Mouse (Mus musculus): ENCODE measurements around the gene Ccdc113. TPM values are rescaled to one million over a fixed set of nuclear protein-coding genes. Genes with fewer than 3 reads are reported as not detected.

Gene Ccdc113
- total RNA-seq (2017), result not detected in 3 replicates

GRCm38 (mm10) chr8:95533584-95534387 is at the start of gene Ccdc113:
Gene Ccdc113 (plus strand): TSS chr8:95534085.
- ATAC-seq (replicated peaks; ENCODE audit: insufficient number of reproducible peaks, low FRiP score, low TSS enrichment, poor library complexity, severe bottlenecking), result peak; percentile 31

DNA sequence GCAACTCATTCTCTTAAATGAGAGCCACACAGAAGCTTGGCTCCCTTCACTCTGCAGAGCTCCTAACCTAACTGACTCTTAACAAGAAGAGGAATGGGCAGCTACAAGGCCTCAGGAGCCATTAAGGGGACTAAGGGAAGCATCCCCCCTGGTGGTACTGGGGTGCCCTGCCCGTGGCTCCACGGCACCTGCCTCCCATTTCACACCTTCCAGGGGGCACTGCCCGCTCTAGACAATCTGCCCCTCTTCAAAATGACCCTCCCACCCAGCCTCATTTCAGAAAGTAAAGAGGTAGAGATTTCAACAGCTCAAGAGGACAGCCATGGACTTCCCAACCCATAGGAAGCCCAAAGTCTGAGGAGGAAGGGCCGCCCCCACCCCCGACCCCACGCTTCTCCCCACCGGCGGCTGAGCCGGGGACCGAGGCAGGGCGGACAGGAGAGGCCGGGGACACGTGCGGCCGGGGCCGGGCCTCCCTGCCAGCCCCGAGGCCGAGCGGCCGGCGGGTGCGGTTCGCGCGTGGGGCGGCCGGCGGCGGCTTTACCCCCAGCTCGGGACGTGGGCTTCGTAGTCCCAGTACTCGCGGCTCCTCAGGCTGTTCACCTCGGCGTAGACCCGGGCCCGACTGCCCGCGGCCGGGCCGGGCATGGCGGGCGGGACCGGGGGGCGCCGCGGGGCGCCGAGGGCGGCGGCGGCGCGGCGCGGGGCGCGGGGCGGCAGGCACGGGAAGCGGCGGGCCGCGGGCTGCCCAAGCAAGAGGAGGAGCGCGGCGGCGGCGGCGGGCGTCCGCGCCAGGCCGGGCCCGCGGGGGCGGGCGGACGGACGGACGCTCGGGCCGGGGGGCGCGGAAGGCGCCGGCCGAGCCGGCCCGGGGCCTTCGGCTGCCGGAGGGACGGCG is 45.8 kb upstream of the Ccdc113 start:
- ATAC-seq (replicated peaks; ENCODE audit: insufficient number of reproducible peaks, low FRiP score, low TSS enrichment, poor library complexity, severe bottlenecking), result no peak

DNA sequence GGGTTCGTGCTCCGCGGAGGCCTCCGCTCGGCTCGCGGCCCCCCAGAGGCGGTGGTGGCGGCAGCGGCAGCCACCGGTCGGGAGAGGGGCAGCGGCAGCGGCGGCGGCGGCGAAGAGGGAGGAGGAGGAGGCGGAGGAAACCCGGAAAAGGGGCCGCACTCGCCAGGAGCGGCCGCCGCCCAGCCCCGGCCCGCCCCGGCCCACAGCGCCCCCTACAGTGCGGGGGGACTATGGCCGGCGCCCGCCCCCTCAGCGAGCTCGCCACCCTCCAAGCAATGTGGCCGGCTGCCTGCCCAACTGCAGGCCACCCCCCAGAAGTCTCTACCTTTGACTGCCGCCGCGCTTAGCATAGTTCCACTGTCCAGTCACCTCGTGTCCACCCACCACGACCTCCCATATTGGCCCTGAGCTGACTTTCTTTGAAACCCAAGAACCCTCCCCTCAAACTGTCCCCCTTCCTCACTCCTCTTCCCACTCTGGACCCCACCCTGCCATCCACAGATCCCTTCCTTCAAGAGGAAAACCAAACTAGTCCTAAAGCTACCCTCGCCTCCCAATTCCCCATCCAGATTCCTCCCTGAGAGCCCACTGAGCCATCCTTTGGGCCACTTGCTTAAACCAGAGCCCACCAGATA is 45.1 kb upstream of the Ccdc113 start:
- peak; percentile 74 for ATAC-seq (replicated peaks; ENCODE audit: insufficient number of reproducible peaks, low FRiP score, low TSS enrichment, poor library complexity, severe bottlenecking)

GRCm38 (mm10) chr8:95490006-95490405 is 43.9 kb upstream of the Ccdc113 start, which contains the start of gene Csnk2a2:
Gene Csnk2a2 (minus strand): TSS chr8:95490039.
- no peak for ATAC-seq (replicated peaks; ENCODE audit: insufficient number of reproducible peaks, low FRiP score, low TSS enrichment, poor library complexity, severe bottlenecking)

DNA sequence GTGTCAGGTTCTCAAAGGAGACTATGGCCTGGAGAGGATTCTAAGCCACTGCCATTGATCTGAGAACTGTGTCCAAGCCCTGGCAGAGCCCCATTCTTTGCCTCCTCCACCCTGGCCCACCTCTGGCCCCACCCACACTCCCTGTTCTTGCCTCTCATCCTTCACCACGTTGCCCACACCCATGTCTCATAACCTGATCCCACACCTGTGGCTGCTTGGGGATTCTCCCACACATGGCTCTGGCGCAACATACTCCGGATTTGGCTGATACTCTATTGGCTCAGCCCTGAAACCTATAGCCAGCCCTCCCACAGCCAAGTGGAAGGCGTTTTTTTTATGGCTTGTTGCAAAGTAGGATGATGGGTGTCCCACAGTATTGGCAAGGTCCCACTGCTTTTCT is 41.8 kb upstream of the Ccdc113 start:
- no peak for ATAC-seq (replicated peaks; ENCODE audit: insufficient number of reproducible peaks, low FRiP score, low TSS enrichment, poor library complexity, severe bottlenecking)

DNA sequence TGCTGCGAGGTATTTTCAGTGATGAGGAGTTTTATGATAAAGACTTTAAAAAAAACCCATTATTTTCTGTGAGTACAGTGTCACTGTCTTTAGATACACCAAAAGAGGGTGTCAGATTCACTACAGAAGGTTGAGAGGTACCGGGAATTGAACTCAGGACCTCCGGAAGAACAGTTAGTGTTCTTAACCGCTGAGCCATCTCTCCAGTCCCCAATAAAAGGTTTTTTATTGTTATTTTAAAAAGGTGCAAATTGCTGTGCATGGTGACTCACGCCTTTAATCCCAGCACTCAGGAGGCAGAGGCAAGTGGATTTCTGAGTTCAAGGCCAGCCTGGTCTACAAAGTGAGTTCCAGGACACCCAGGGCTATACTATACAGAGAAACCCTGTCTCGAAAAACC is 38.4 kb upstream of the Ccdc113 start:
- ATAC-seq (replicated peaks; ENCODE audit: insufficient number of reproducible peaks, low FRiP score, low TSS enrichment, poor library complexity, severe bottlenecking), result no peak

DNA sequence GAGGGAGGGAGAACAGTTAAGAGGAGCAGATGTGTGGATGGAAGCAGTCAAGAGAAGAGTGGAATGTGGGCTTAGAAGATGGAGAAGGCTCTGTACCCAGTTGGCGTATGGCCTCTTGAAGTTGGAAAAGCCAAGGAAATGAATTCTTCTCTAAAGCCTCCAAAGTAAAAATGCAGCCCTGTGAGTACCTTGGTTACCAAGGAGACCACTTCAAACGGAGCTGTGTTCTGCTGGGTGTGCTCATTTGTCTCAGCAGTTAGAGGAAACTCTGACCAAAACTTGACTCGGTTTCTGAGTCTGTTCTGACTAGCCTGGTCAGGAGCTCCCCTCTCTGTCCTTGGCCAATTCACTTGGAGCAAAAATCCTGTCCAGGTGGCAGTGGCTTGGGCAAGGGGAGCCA is 37.5 kb upstream of the Ccdc113 start:
- ATAC-seq (replicated peaks; ENCODE audit: insufficient number of reproducible peaks, low FRiP score, low TSS enrichment, poor library complexity, severe bottlenecking), result no peak

GRCm38 (mm10) chr8:95497821-95498220 is 36.1 kb upstream of the Ccdc113 start:
- ATAC-seq (replicated peaks; ENCODE audit: insufficient number of reproducible peaks, low FRiP score, low TSS enrichment, poor library complexity, severe bottlenecking), result no peak

DNA sequence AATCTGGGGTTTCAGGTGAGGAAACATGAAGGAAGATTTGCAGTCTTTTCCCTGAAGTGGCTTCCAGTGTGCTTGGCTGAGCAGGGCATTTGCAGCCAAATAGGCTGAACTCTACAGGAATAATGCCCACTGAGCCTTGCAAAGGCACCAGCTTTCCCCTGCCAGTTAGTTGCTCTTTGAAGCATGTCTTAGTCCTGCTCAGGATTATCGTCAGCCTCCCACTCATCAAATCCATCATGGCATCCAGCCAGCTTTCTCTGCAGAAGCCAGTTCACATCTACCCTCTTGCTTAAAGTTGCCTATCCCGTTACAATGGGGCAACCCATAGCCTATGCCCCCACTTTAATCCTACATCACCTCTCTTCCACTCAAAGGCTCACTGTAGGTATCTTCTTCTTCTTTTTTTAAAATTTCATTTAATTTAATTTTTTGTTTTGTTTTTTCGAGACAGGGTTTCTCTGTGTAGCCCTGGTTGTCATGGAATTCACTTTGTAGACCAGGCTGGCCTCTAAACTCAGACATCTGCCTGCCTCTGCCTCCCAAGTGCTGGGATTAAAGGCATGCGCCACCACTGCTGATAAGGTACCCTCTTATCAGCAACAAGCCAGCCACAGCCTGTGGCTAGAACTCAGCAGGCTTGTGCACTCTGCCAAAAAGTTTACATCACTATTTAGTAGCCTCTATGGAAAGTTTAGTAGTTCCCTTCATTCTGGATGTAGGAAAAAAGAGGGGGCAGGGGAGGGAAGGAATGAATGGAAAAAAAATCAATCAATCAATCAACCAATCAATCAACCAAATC is 34.4 kb upstream of the Ccdc113 start:
- ATAC-seq (replicated peaks; ENCODE audit: insufficient number of reproducible peaks, low FRiP score, low TSS enrichment, poor library complexity, severe bottlenecking), result no peak

DNA sequence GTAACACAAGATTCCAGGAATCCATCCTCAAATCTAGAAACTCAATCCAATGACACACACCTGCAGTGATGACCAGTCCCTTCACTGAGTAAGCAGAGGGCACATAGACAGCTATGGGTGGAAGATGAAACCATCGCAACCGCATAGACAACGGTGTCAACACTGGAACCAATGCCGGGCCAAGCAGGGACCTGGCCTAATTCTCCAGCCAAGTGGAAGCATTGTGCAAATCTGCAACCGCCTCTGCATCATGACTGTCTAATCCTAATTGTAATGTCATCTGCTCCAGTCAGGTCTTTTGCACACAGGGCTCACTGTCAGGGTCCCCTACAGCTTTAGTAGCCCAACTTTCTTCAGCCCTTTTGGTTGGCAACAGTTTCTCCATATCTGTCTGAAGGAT is 33.4 kb upstream of the Ccdc113 start:
- no peak for ATAC-seq (replicated peaks; ENCODE audit: insufficient number of reproducible peaks, low FRiP score, low TSS enrichment, poor library complexity, severe bottlenecking)

- ATAC-seq (replicated peaks; ENCODE audit: insufficient number of reproducible peaks, low FRiP score, low TSS enrichment, poor library complexity, severe bottlenecking), result no peak
Observed at GRCm38 (mm10) chr8:95502431-95502830, 31.5 kb upstream of the Ccdc113 start.

DNA sequence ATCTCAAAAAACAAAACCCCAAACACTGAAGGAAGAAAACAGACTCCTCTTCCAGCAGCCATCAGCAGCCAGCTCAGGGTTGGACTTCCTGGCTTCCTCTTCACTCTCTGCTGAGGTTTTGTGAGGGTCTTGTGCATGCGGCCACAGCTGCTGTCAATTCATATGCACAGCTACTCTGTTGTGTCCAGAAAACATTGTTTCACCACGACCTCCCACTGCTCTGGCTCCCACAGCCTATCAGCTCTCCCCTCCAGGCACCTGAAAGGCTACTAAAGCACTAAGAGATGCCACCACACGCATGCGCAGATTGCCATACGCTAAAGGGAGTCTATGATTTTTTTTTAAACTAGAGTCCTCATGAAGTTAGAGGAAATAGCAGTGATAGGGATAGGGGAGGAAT is 29.1 kb upstream of the Ccdc113 start:
- no peak for ATAC-seq (replicated peaks; ENCODE audit: insufficient number of reproducible peaks, low FRiP score, low TSS enrichment, poor library complexity, severe bottlenecking)

- ATAC-seq (replicated peaks; ENCODE audit: insufficient number of reproducible peaks, low FRiP score, low TSS enrichment, poor library complexity, severe bottlenecking), result no peak
Observed at GRCm38 (mm10) chr8:95505606-95506005, 28.3 kb upstream of the Ccdc113 start.

DNA sequence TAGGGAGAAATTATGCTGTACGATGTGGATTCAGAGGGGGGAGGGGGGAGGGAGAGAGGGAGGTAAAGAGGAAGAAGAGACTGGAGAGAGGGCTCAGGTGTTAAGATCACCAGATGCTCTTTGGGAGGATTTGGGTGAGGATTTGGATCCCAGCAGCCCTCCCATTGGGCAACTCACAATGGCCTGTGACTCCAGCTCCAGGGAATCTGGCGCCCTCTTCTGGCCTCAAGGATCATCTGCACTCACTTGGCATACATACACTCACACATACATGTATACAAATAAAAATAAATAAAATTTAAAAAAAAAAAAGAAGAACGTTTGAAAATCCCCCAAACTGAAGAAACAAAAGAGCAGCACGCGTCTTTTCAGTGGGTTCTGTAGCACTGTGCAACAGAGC is 27.6 kb upstream of the Ccdc113 start:
- ATAC-seq (replicated peaks; ENCODE audit: insufficient number of reproducible peaks, low FRiP score, low TSS enrichment, poor library complexity, severe bottlenecking), result no peak

- ATAC-seq (replicated peaks; ENCODE audit: insufficient number of reproducible peaks, low FRiP score, low TSS enrichment, poor library complexity, severe bottlenecking), result no peak
Observed at GRCm38 (mm10) chr8:95512257-95512656, 21.6 kb upstream of the Ccdc113 start.

- no peak for ATAC-seq (replicated peaks; ENCODE audit: insufficient number of reproducible peaks, low FRiP score, low TSS enrichment, poor library complexity, severe bottlenecking)
Observed at GRCm38 (mm10) chr8:95513219-95513618, 20.7 kb upstream of the Ccdc113 start.

DNA sequence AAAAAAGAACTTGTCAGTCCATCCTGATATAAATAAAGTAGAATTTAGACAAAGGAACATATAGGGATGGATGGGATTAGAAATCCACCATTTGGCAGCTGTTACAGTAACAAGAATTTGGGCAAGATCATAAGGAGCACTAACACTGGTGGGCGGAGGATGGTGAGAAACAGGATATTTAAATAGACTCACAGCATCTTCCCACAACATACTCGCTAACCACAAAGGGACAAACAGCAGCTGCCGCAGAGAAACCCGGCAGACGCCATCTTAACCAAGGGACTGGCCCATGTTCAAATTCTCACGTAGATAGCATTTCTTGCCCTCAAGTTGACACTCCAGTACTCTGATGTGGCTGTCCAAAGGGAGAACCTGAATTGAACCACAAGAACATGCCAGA is 17.0 kb upstream of the Ccdc113 start:
- no peak for ATAC-seq (replicated peaks; ENCODE audit: insufficient number of reproducible peaks, low FRiP score, low TSS enrichment, poor library complexity, severe bottlenecking)

DNA sequence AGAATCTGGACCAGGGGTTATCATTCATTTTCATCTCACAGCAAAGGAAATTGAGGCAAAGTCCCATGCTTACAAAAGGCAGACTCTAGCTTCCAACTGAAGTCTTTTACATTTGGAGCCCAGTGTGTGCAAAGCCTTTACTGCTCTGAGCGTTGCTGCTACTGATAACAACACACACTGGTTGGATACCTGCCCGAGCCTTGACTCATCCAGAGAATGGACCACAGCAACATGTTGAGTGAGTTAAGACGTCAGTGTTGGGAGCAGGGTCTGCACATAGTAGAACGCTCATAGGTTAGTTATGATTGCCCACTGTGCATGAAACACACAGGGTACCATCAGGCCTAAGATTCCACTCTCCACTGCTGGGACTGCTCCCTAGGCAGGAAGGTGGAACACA is 9.9 kb upstream of the Ccdc113 start:
- no peak for ATAC-seq (replicated peaks; ENCODE audit: insufficient number of reproducible peaks, low FRiP score, low TSS enrichment, poor library complexity, severe bottlenecking)

GRCm38 (mm10) chr8:95528194-95528593 is 5.7 kb upstream of the Ccdc113 start:
- no peak for ATAC-seq (replicated peaks; ENCODE audit: insufficient number of reproducible peaks, low FRiP score, low TSS enrichment, poor library complexity, severe bottlenecking)
